Mouse (Mus musculus): Measurements from ENCODE around the gene Olfr1104.

Gene Olfr1104

DNA sequence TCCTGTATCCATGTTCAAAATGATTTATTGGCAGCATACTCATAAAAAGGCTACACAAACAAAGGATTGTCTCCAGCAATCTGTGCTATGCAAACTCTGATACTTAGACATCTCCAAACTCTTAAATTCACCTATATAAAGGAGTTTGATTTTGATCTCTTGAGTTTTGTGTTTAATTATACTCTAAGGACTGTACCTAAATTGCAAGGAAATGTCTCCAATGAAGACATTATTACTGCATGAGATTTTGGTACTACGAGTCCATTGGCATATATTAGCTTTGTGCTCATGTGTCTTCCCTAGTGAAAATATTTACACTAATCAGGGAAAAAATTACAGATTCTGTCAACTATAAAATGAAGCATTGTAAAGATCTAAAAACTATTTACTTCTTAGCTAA lies at the start of gene Olfr1104:
Olfr1104 (minus strand) TSS at position 101 of the 400 bp plus-strand sequence.
- DNase-seq, result no peak

- DNase-seq, result no peak
These were observed 48.8 kb upstream of the Olfr1104 start, which contains the start of gene Olfr1107 for GRCm38 (mm10) chr2:87075717-87076116. Olfr1107 (minus strand) TSS chr2:87075817.

DNA sequence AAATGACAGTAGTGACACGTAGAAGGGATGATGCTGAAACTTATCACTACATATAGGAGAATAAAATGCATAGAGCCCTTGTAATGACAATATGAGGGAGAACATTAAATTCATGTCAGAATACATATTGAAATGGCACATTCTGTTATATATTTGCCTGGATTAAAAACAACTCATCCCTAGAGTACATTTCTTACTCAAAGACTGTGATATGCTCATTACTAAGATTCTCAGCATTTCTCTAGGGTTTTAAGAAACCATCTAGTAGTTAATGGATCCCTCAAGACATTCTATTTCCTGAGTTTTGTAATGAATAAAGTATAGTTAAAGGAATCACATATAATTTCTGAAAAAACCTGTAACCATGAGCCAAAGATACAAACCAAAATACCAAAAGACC lies 25.3 kb upstream of the Olfr1104 start, which contains the start of gene Olfr1106:
Olfr1106 (minus strand) TSS at position 101 of the 400 bp plus-strand sequence.
- no peak for DNase-seq

DNA sequence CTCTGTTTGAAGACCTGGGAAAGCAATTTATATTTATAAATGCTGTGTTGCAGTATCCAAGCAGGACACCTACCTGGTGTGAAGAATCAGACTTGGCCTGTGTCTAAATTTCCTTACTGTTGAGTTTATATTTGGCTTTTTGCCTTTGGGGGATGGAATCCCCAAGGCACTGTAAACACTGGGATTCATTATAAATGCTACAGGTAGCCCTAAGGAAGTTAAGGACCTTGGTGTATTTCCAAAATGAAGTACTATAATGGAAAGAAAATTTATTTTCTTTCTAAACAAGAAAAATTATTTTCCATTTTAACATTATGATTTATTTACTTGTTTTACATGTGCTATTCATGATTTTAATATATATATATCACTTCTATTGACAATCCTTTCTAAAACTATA lies 9.6 kb upstream of the Olfr1104 start, which contains the start of gene Olfr1105:
Olfr1105 (minus strand) TSS at position 101 of the 400 bp plus-strand sequence.
- no peak for DNase-seq

DNA sequence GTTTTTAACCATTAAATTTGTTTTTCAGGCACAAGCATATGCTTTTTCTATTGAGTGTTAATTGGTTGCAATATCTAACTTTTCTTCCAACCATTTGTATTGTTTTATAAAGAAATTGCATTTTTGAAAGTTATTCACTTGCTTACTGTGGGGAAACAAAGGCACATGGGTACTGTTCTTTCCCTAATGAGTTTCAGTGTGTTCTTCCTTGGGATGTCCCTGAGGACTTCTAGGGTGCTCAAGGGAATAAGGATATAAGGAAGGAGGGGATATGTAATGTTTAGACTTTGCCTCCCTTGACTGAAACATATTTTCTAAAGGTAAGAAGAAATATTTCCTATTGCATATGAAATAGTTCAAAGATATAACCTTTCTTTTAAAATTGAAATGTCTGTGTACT lies 28.8 kb downstream of the Olfr1104 start, which contains the start of gene Olfr1102:
Olfr1102 (plus strand) TSS at position 301 of the 400 bp plus-strand sequence.
- no peak for DNase-seq

DNA sequence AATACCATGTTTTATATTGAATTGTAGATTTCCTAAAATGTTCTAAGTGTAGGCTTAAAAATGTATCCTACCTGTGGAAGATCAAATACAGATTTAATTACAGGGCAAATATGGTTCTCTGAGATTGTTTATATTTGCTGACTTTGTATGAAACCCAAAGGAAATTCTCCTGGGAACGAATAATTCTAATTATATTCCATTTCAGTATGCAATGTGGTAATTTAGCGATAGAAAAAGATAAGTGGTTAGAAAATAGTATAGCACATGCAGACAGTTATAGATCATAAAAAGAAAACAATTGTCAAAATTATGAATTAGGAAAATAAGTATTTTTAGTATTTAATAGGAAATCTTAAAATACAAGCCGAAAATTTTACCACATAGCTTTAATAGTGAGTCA lies 35.8 kb downstream of the Olfr1104 start, which contains the start of gene Olfr1101:
Olfr1101 (minus strand) TSS at position 101 of the 400 bp plus-strand sequence.
- no peak for DNase-seq

- DNase-seq, result no peak
These were observed 47.0 kb downstream of the Olfr1104 start, which contains the start of gene Olfr1100 for GRCm38 (mm10) chr2:86979854-86980253. Olfr1100 (minus strand) TSS chr2:86979954.

Data from kidney, adult 8-10 months (tissue).